Mouse (Mus musculus) cerebellum, adult 2 months (tissue): Measurements from ENCODE around the gene Gm4869. TPM values are rescaled to one million over a fixed set of nuclear protein-coding genes. Genes with fewer than 3 reads are reported as not detected.
"Not testable (repeated sequence)": the region's sequence is repeated elsewhere in the genome, so short reads cannot be mapped to it uniquely, and the experiment has no call there.

Source experiments
- DNase-seq, 2 experiments: peaks; one replicate each; pipeline ENCODE4 v3.0.0; 2021
- H3K27ac ChIP-seq: fragments of 200-500 bp; 2 replicates; pipeline ENCODE4 v1.5.1; 2012; ENCODE audit warnings: low read length, control low read depth, inconsistent platforms; ENCODE audit not compliant: insufficient read depth
- H3K27me3 ChIP-seq: fragments of 200-500 bp; 2 replicates; pipeline ENCODE4 v1.6.1; 2012; ENCODE audit warnings: inconsistent platforms, mild to moderate bottlenecking, low read length, moderate library complexity; ENCODE audit not compliant: control insufficient read depth, insufficient read depth
- H3K4me1 ChIP-seq: fragments of 200-500 bp; 2 replicates; pipeline ENCODE4 v1.6.1; 2011; ENCODE audit warnings: low read length; ENCODE audit not compliant: control insufficient read depth, insufficient read depth
- H3K4me3 ChIP-seq: fragments of 200-500 bp; replicated peaks from 2 replicates; pipeline ENCODE3; 2011; ENCODE audit warnings: mild to moderate bottlenecking, low read depth, low read length, control low read depth; ENCODE audit not compliant: insufficient read depth
- CTCF ChIP-seq: fragments of 200-500 bp; IDR thresholded peaks from 2 replicates; pipeline ENCODE4 v1.5.1; 2011; ENCODE audit warnings: low read depth, mild to moderate bottlenecking, control low read depth, low read length, moderate library complexity, borderline replicate concordance; ENCODE audit not compliant: insufficient read depth
- POLR2A ChIP-seq: fragments of 200-500 bp; IDR thresholded peaks from 2 replicates; pipeline ENCODE4 v1.6.1; 2011; ENCODE audit warnings: low read length, control low read depth, borderline replicate concordance; ENCODE audit not compliant: insufficient read depth
- WGBS: fragments of 180-500 bp; shearing (Covaris S2); methylation state at CpG from one replicate; pipeline ENCODE4 v1.1.7; 2018; 5-methylcytosine and 5-hydroxymethylcytosine counted together
- polyA plus RNA-seq: library from polyadenylated mRNA; depleted of rRNA; stranded (reverse); fragments of >200 nt; gene quantifications from 2 replicates; pipeline ENCODE4 v1.2.3, GENCODE M21; 2012

The Gm4869 gene
- polyA plus RNA-seq, 1 experiment: not detected

- WGBS: 93% methylated on average over 4 of the region's 4 CpGs
- Histone ChIP-seq H3K27ac (no peak overlapping the region), H3K4me1 (peaks cover 9% of the 10 kb centered on the region), H3K4me3 (no peak overlapping the region), H3K27me3 (no peaks in the 10 kb centered on the region)
- DNase-seq: no peak
- TF ChIP-seq POLR2A (no peak), CTCF (no peak)
Observed at GRCm38 (mm10) chr5:140444012-140444411, 1.4 kb upstream of the Gm4869 start.

GRCm38 (mm10) chr5:140446054-140446453 lies 609 bp downstream of the Gm4869 start:
- 76% methylated on average over 7 of the region's 7 CpGs for WGBS
- H3K4me1 ChIP-seq: peaks cover 5% of the 10 kb centered on the region
- no peak overlapping the region for H3K4me3 ChIP-seq
- no peaks in the 10 kb centered on the region for H3K27me3 ChIP-seq
- TF ChIP-seq POLR2A: no peak
- no peak for TF ChIP-seq CTCF
- H3K27ac ChIP-seq: no peak overlapping the region
- DNase-seq: no peak

- Histone ChIP-seq H3K27me3 (no peaks in the 10 kb centered on the region), H3K4me1 (no peaks in the 10 kb centered on the region; the same call in 1 of the 2 replicates), H3K27ac (no peak overlapping the region), H3K4me3 (no peak overlapping the region)
- DNase-seq: no peak
- TF ChIP-seq POLR2A (no peak), CTCF (no peak)
Observed at GRCm38 (mm10) chr5:140454488-140454887, 9.0 kb downstream of the Gm4869 start.

GRCm38 (mm10) chr5:140455466-140455865 lies 10.0 kb downstream of the Gm4869 start:
- H3K4me3 ChIP-seq: no peak overlapping the region

GRCm38 (mm10) chr5:140461476-140461875 lies 16.0 kb downstream of the Gm4869 start:
- Histone ChIP-seq H3K4me3 (no peak overlapping the region), H3K27me3 (no peaks in the 10 kb centered on the region), H3K27ac (no peak overlapping the region), H3K4me1 (no peaks in the 10 kb centered on the region; the same call in 1 of the 2 replicates)
- 81% methylated on average over 3 of the region's 3 CpGs for WGBS
- no peak for DNase-seq
- no peak for TF ChIP-seq CTCF

More at GRCm38 (mm10) chr5:140455466-140455865, 10.0 kb downstream of the Gm4869 start:
- no peak for DNase-seq
- TF ChIP-seq POLR2A (no peak), CTCF (no peak)
- whole genome bisulfite sequencing: 24% methylated on average over 2 of the region's 2 CpGs
- H3K27me3 ChIP-seq: no peaks in the 10 kb centered on the region
- H3K27ac ChIP-seq: no peak overlapping the region
- no peaks in the 10 kb centered on the region; the same call in 1 of the 2 replicates for H3K4me1 ChIP-seq

- not testable (repeated sequence) for H3K4me1 ChIP-seq, DNase-seq, H3K4me3 ChIP-seq, H3K27me3 ChIP-seq, H3K27ac ChIP-seq
- WGBS: 61% methylated on average over 2 of the region's 2 CpGs
Observed at GRCm38 (mm10) chr5:140463151-140463550, 17.7 kb downstream of the Gm4869 start.

GRCm38 (mm10) chr5:140464943-140465342 lies 19.5 kb downstream of the Gm4869 start:
- Histone ChIP-seq H3K27me3 (no peaks in the 10 kb centered on the region), H3K4me3 (no peak overlapping the region), H3K4me1 (no peaks in the 10 kb centered on the region), H3K27ac (no peak overlapping the region)
- TF ChIP-seq POLR2A: no peak
- no peak for TF ChIP-seq CTCF
- WGBS: 85% methylated on average over 2 of the region's 2 CpGs
- no peak for DNase-seq

GRCm38 (mm10) chr5:140472336-140472735 lies 26.9 kb downstream of the Gm4869 start:
- no peaks in the 10 kb centered on the region for H3K4me1 ChIP-seq
- DNase-seq: no peak
- H3K27me3 ChIP-seq: no peaks in the 10 kb centered on the region
- H3K27ac ChIP-seq: no peak overlapping the region
- WGBS: 80% methylated on average over 3 of the region's 3 CpGs
- no peak overlapping the region for H3K4me3 ChIP-seq
- no peak for TF ChIP-seq CTCF
- TF ChIP-seq POLR2A: no peak

GRCm38 (mm10) chr5:140481458-140481857 lies 36.0 kb downstream of the Gm4869 start:
- no peak overlapping the region for H3K27ac ChIP-seq
- H3K27me3 ChIP-seq: no peaks in the 10 kb centered on the region
- H3K4me3 ChIP-seq: no peak overlapping the region
- no peak for TF ChIP-seq POLR2A
- TF ChIP-seq CTCF: no peak
- no peak for DNase-seq
- WGBS: 72% methylated on average over 4 of the region's 4 CpGs
- no peaks in the 10 kb centered on the region for H3K4me1 ChIP-seq
